Mouse (Mus musculus) kidney, adult 2 months (tissue): ENCODE measurements at regions not wholly inside any gene's neighbourhood (a gene's known extent, or its start where the extent isn't known, plus 50 kb on each side); places are given as distances from the start of the nearest gene placed in this dataset.

Experiments used
- CTCF ChIP-seq: fragments of 200-500 bp; conservative IDR thresholded peaks from 2 replicates; pipeline ENCODE4 v1.5.1; 2011; ENCODE audit warnings: low read depth, mild to moderate bottlenecking, control low read depth, low read length, moderate library complexity, mixed read lengths; ENCODE audit not compliant: insufficient read depth, insufficient read length
- POLR2A ChIP-seq: fragments of 200-500 bp; IDR thresholded peaks from one replicate; pipeline ENCODE4 v1.6.1; 2011; ENCODE audit warnings: low read depth, low read length, control low read depth

DNA sequence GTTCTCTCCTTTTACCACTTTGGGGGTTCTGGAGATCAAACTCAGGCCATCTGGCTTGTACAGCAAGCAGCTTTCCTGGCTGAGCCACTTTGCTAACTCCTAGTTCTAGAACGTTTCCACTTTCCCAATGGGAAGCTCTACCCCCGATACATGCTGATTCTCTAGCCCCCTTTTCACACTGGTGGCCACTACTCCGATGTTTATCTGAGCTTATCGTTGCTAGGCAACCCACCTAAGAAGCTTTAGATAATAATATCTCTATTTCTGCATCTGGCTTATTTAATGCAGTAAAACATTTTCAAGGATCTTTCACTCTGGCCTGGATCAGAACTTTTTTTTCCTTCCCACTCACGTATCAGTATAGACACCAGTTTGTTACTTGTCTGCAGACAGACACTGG, 129.4 kb upstream of the Eif4g2 start:
- no peak for TF ChIP-seq CTCF
- no peak for TF ChIP-seq POLR2A
